Mouse (Mus musculus) megakaryocyte, embryonic 14.5 days (primary cell): ENCODE results near the gene Capg.

Source experiments
- FLI1 ChIP-seq: IDR thresholded peaks from 2 replicates; pipeline ENCODE4 v1.6.1; 2012; ENCODE audit warnings: low read length, inconsistent platforms, mixed read lengths
- GATA1 ChIP-seq: IDR thresholded peaks from 3 replicates; pipeline ENCODE4 v1.6.1; 2012; ENCODE audit warnings: mixed read lengths, low read length, inconsistent platforms, borderline replicate concordance

GRCm38 (mm10) chr6:72590111-72590510 lies 45.9 kb downstream of the Capg start:
- TF ChIP-seq GATA1 (no peak), FLI1 (no peak)
